Mouse (Mus musculus) myocyte (in vitro differentiated cells): Measurements from ENCODE around the gene Fam178b. TPM values are rescaled to one million over a fixed set of nuclear protein-coding genes. Genes with fewer than 3 reads are reported as not detected.
A peak's percentile ranks its signal among the peaks of the same experiment; 100 is the strongest.

Source experiments
- H3K27me3 ChIP-seq: one replicate; pipeline ENCODE4 v1.6.1; 2011; ENCODE audit not compliant: control insufficient read depth, insufficient read depth, insufficient read length
- H3K36me3 ChIP-seq: one replicate; pipeline ENCODE4 v1.6.1; 2011; ENCODE audit not compliant: control insufficient read depth, insufficient read depth
- H3K4me2 ChIP-seq: one replicate; pipeline ENCODE4 v1.6.1; 2011; ENCODE audit warnings: low read depth, control low read depth
- H3K4me3 ChIP-seq: one replicate; pipeline ENCODE4 v1.5.1; 2011; ENCODE audit warnings: mild to moderate bottlenecking, control low read depth, moderate library complexity
- H3K79me2 ChIP-seq: one replicate; pipeline ENCODE4 v1.6.1; 2011; ENCODE audit not compliant: control insufficient read depth, insufficient read depth
- H3ac ChIP-seq: one replicate; pipeline ENCODE4 v1.6.1; 2011; ENCODE audit not compliant: control insufficient read depth, insufficient read length
- CEBPB ChIP-seq: IDR thresholded peaks from 2 replicates; pipeline ENCODE4 v1.6.1; 2011; ENCODE audit warnings: mild to moderate bottlenecking, moderate library complexity; ENCODE audit not compliant: poor library complexity, insufficient read depth, severe bottlenecking
- E2F4 ChIP-seq: IDR thresholded peaks from one replicate; pipeline ENCODE4 v1.6.1; 2011; ENCODE audit warnings: mild to moderate bottlenecking, control low read depth, moderate library complexity; ENCODE audit not compliant: insufficient read depth
- MAX ChIP-seq: IDR thresholded peaks from one replicate; pipeline ENCODE4 v1.6.1; 2011; ENCODE audit warnings: low read depth, mild to moderate bottlenecking, control low read depth
- MYOD1 ChIP-seq, 3 experiments: IDR thresholded peaks; one replicate each; pipeline ENCODE4 v1.6.1; 2011; ENCODE audit warnings: control low read depth in 2 of 3, low read depth in 2 of 3, mild to moderate bottlenecking in 2 of 3, moderate library complexity in 1 of 3; ENCODE audit not compliant: insufficient read length in 2 of 3, control insufficient read depth in 1 of 3
- MYOG ChIP-seq, 3 experiments: IDR thresholded peaks; one replicate each; pipeline ENCODE4 v1.6.1; 2011; ENCODE audit warnings: control low read depth in 2 of 3, low read depth in 2 of 3, mild to moderate bottlenecking in 2 of 3; ENCODE audit not compliant: insufficient read length in 2 of 3, control insufficient read depth in 1 of 3, insufficient read depth in 1 of 3
- POLR2A ChIP-seq: IDR thresholded peaks from one replicate; pipeline ENCODE4 v1.6.1; 2011; ENCODE audit warnings: low read depth, mild to moderate bottlenecking, control low read depth, moderate library complexity; ENCODE audit not compliant: insufficient read length
- POLR2AphosphoS2 ChIP-seq: IDR thresholded peaks from one replicate; pipeline ENCODE4 v1.6.1; 2011; ENCODE audit warnings: low read depth, control low read depth; ENCODE audit not compliant: insufficient read length
- REST ChIP-seq: IDR thresholded peaks from one replicate; pipeline ENCODE4 v1.6.1; 2011; ENCODE audit warnings: mild to moderate bottlenecking, control low read depth, moderate library complexity; ENCODE audit not compliant: insufficient read depth, insufficient read length
- SRF ChIP-seq: IDR thresholded peaks from one replicate; pipeline ENCODE4 v1.6.1; 2011; ENCODE audit warnings: low read depth; ENCODE audit not compliant: control insufficient read depth, insufficient read length
- TCF12 ChIP-seq: IDR thresholded peaks from one replicate; pipeline ENCODE4 v1.6.1; 2011; ENCODE audit warnings: mild to moderate bottlenecking, control low read depth; ENCODE audit not compliant: poor library complexity, insufficient read depth, severe bottlenecking
- TCF3 ChIP-seq: IDR thresholded peaks from one replicate; pipeline ENCODE4 v1.6.1; 2011; ENCODE audit warnings: low read depth, control low read depth; ENCODE audit not compliant: insufficient read length
- USF1 ChIP-seq: IDR thresholded peaks from one replicate; pipeline ENCODE4 v1.6.1; 2011; ENCODE audit warnings: low read depth, mild to moderate bottlenecking, control low read depth, moderate library complexity
- polyA plus RNA-seq: library from polyadenylated mRNA; unstranded; fragments of >200 nt; fragmentation: generic; extraction: Trizol; gene quantifications from one replicate; pipeline ENCODE4 v1.2.1, GENCODE M21; 2012; ENCODE audit warnings: missing spikeins

Gene Fam178b
- polyA plus RNA-seq, 1 experiment, result 1.5 TPM

DNA sequence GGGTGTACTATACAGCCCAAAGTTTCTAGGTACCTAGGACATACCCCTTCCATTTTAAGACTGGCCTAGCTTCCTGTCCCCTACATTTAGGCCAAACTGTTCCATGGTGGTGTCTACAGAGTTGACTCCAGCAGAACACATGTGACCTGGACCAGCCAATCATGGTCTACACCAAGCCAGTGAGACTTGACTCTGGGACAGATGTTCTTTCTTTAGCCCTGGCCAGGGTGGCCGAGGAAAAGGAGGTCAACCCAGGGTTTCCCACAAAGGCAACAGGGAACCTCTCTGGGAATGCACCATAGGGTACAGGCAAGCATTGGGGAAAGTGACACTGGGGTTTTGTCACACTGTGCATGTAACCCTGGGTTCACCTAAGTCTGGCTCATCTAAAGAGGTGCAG, 110.3 kb downstream of the Fam178b start:
- TF ChIP-seq TCF12 (no peak), MAX (no peak), E2F4 (no peak), SRF (no peak), TCF3 (no peak), POLR2AphosphoS2 (no peak), MYOG (IDR thresholded peaks at IDR 0.05; ENCODE audit: control insufficient read depth in 1 of 3, insufficient read depth in 1 of 3, insufficient read length in 2 of 3, low read depth in 2 of 3) (no peak), REST (no peak), CEBPB (no peak), USF1 (no peak), POLR2A (no peak), MYOD1 (IDR thresholded peaks at IDR 0.05; ENCODE audit: control insufficient read depth in 1 of 3, insufficient read length in 2 of 3, low read depth in 2 of 3) (no peak)
- H3K27me3 ChIP-seq, result no peaks in the 10 kb centered on the region
- no peaks in the 10 kb centered on the region for H3K79me2 ChIP-seq
- no peak overlapping the region for H3K4me2 ChIP-seq
- no peak overlapping the region for H3ac ChIP-seq
- no peak overlapping the region for H3K4me3 ChIP-seq
- no peaks in the 10 kb centered on the region for H3K36me3 ChIP-seq

- Histone ChIP-seq H3K79me2 (no peaks in the 10 kb centered on the region), H3K4me2 (peak overlapping the region; percentile 42), H3K27me3 (no peaks in the 10 kb centered on the region), H3K4me3 (no peak overlapping the region), H3ac (no peak overlapping the region), H3K36me3 (no peaks in the 10 kb centered on the region)
- TF ChIP-seq MYOG (IDR thresholded peaks at IDR 0.05; ENCODE audit: control insufficient read depth in 1 of 3, insufficient read depth in 1 of 3, insufficient read length in 2 of 3, low read depth in 2 of 3), result peak in 1 of 3 experiments; percentile 72
- peak; percentile 59 for TF ChIP-seq USF1
- no peak for TF ChIP-seq CEBPB
- peak in 2 of 3 experiments; percentile 54 to 73 for TF ChIP-seq MYOD1 (IDR thresholded peaks at IDR 0.05; ENCODE audit: control insufficient read depth in 1 of 3, insufficient read length in 2 of 3, low read depth in 2 of 3)
Measured at GRCm38 (mm10) chr1:36572140-36572700, 110.8 kb downstream of the Fam178b start.

GRCm38 (mm10) chr1:36571627-36572026, 111.4 kb downstream of the Fam178b start:
- TF ChIP-seq MYOG (IDR thresholded peaks at IDR 0.05; ENCODE audit: control insufficient read depth in 1 of 3, insufficient read depth in 1 of 3, insufficient read length in 2 of 3, low read depth in 2 of 3) (peak in 1 of 3 experiments; percentile 25), TCF3 (no peak), POLR2AphosphoS2 (peak; percentile 25), SRF (no peak), MYOD1 (IDR thresholded peaks at IDR 0.05; ENCODE audit: control insufficient read depth in 1 of 3, insufficient read length in 2 of 3, low read depth in 2 of 3) (no peak), USF1 (no peak)
- no peak overlapping the region for H3ac ChIP-seq
- H3K27me3 ChIP-seq, result no peaks in the 10 kb centered on the region
- H3K4me2 ChIP-seq, result peak overlapping the region; percentile 42
- no peaks in the 10 kb centered on the region for H3K79me2 ChIP-seq
- H3K4me3 ChIP-seq, result no peak overlapping the region
- H3K36me3 ChIP-seq, result no peaks in the 10 kb centered on the region

GRCm38 (mm10) chr1:36570320-36570719, 112.7 kb downstream of the Fam178b start:
- TF ChIP-seq MAX, result no peak
- no peak for TF ChIP-seq POLR2A
- TF ChIP-seq MYOD1 (IDR thresholded peaks at IDR 0.05; ENCODE audit: control insufficient read depth in 1 of 3, insufficient read length in 2 of 3, low read depth in 2 of 3), result peak in 1 of 3 experiments; percentile 24
- TF ChIP-seq CEBPB, result no peak
- TF ChIP-seq MYOG (IDR thresholded peaks at IDR 0.05; ENCODE audit: control insufficient read depth in 1 of 3, insufficient read depth in 1 of 3, insufficient read length in 2 of 3, low read depth in 2 of 3), result peak in 1 of 3 experiments; percentile 20

DNA sequence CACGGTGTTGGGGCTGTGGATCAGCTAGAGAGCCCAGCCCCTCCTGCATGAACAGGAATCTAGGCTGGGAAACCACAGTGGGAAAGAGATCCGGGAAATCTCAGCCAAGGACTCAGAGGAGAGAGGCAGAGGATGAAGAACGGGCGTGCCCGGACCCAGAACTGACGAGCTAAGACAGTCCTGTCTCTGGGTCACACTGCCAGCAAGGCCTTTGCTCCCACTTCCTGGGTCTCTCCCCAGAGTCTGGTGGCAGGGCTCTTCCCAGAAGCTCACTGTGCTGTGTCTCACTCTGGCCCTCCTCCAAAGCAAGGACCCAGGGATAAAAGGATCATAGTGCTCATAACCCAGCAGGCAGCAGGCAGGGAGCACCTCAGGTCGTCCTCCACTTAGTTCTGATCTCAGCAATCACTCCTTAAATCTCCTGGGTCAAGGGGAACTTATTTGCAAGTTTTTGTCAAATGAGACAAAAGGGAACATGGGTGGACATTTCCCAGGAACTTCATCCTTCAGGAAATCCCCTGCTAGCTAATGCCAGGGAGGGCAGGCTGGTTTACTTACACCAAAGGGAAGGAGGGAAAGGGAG, 113.2 kb downstream of the Fam178b start:
- no peak overlapping the region for H3K4me3 ChIP-seq

More at GRCm38 (mm10) chr1:36570320-36570719, 112.7 kb downstream of the Fam178b start:
- H3K79me2 ChIP-seq, result no peaks in the 10 kb centered on the region
- no peak overlapping the region for H3K4me3 ChIP-seq
- H3K27me3 ChIP-seq, result no peaks in the 10 kb centered on the region
- H3K4me2 ChIP-seq, result no peak overlapping the region
- H3ac ChIP-seq, result no peak overlapping the region
- H3K36me3 ChIP-seq, result no peaks in the 10 kb centered on the region

More for the DNA sequence above, 113.2 kb downstream of the Fam178b start:
- H3K36me3 ChIP-seq, result no peaks in the 10 kb centered on the region
- no peak overlapping the region for H3ac ChIP-seq
- peak overlapping the region; percentile 34 for H3K4me2 ChIP-seq
- TF ChIP-seq POLR2A, result peak; percentile 29
- no peak for TF ChIP-seq MYOD1 (IDR thresholded peaks at IDR 0.05; ENCODE audit: control insufficient read depth in 1 of 3, insufficient read length in 2 of 3, low read depth in 2 of 3)
- peak; percentile 12 for TF ChIP-seq POLR2AphosphoS2
- H3K79me2 ChIP-seq, result no peaks in the 10 kb centered on the region
- no peaks in the 10 kb centered on the region for H3K27me3 ChIP-seq
